Mouse (Mus musculus): ENCODE measurements around the gene Armcx4. TPM values are rescaled to one million over a fixed set of nuclear protein-coding genes. Genes with fewer than 3 reads are reported as not detected.
"Not testable (repeated sequence)": the region's sequence is repeated elsewhere in the genome, so short reads cannot be mapped to it uniquely, and the experiment has no call there.

Armcx4 gene
- polyA plus RNA-seq, 1 experiment from 2014 or later: 3.5 TPM

DNA sequence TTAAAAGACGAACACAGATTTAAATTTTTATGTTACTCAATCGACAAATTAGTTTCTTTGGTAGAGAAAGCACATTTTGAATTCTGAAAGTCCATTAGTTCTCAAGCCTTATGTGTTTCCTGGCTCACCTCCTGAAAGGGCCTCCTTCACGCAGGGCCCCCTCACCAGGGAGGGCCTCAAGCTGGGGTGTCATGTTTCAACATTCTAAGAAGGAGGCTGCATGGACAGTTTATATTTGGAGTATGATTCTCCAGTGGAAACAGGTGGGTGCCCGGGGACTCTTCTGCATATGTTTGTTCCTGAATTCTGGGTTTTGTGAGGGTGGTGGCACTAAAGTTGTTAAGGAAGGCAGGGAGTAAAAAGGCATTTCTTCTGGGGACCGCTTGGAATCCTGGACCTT is 1.4 kb upstream of the Armcx4 start:
- Histone ChIP-seq H3K27me3 (ENCODE audit: control insufficient read depth, insufficient read depth, low read length) (no peaks in the 10 kb centered on the region; the same call in 1 of the 2 replicates), H3K4me3 (replicated peaks; ENCODE audit: low read length) (peak overlapping the region; percentile 27), H3K4me1 (ENCODE audit: control insufficient read depth, insufficient read depth, low read length) (no peaks in the 10 kb centered on the region; the same call in 1 of the 2 replicates), H3K27ac (ENCODE audit: low read length) (peak overlapping the region; percentile 55; the same call in 1 of the 2 replicates), H3K9ac (ENCODE audit: low read length) (0 out of 2 replicates have a peak overlapping the region, but pooled peaks have one; percentile 31), H3K4me2 (ENCODE audit: low read depth, low read length) (peak overlapping the region; percentile 43; the same call in 1 of the 2 replicates), H3K9me3 (replicated peaks; ENCODE audit: control insufficient read depth, low read length) (no peaks in the 10 kb centered on the region), H3K36me3 (ENCODE audit: control insufficient read depth, insufficient read depth, low read length) (no peaks in the 10 kb centered on the region)
- WGBS: 36% methylated on average over 5 of the region's 5 CpGs
- ATAC-seq (ENCODE audit: insufficient read depth, low FRiP score): no peak

DNA sequence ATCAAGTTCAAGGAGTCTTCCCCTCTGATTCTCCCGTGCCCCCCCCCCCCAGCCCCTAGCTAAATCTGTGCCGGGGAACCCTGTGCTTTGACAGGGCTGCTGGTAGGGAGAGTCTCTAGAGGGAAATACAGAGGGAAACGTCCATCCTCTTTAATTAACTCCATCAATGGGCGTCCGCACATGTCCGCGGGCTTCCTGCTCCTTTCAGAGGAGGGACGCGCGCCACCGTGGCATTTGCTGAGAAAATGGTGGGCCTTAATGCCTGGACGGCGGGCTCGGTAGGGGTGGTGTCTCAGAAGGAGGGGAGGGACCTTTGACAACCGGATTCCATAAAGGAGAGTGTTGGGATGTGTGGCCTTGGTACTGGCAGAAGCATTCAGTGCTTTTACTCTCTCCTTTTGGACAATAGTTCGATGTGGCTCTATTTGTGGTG is 436 bp downstream of the Armcx4 start:
- peak; percentile 44 for ATAC-seq (ENCODE audit: insufficient read depth, low FRiP score)
- Histone ChIP-seq H3K9me3 (replicated peaks; ENCODE audit: control insufficient read depth, low read length) (no peaks in the 10 kb centered on the region), H3K36me3 (ENCODE audit: control insufficient read depth, insufficient read depth, low read length) (no peaks in the 10 kb centered on the region), H3K27ac (ENCODE audit: low read length) (peak overlapping the region; percentile 85), H3K4me3 (replicated peaks; ENCODE audit: low read length) (peak overlapping the region; percentile 57), H3K4me1 (ENCODE audit: control insufficient read depth, insufficient read depth, low read length) (no peaks in the 10 kb centered on the region; the same call in 1 of the 2 replicates), H3K27me3 (ENCODE audit: control insufficient read depth, insufficient read depth, low read length) (no peaks in the 10 kb centered on the region; the same call in 1 of the 2 replicates), H3K4me2 (ENCODE audit: low read depth, low read length) (peak overlapping the region; percentile 50), H3K9ac (ENCODE audit: low read length) (peak overlapping the region; percentile 77)
- WGBS: 16% methylated on average over 15 of the region's 16 CpGs

DNA sequence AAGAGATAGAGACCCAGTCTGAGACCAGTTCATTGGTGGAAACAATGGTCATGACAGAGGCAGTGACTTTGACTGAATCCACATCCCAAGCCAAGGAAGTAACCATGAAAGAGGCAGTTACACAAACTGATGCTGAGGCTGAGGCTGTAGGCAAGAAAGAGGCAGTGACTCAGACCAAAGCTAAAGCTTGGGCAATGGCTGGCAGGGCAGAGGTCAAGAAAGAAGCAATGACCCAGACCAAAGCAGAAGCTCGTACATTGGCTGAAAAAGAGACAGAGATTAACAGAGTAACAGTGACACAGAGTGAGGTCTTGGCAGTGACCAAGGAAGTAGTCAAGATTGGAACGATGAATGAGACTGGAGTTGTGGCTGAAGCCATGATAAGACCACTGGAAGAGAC is 3.4 kb downstream of the Armcx4 start:
- Histone ChIP-seq H3K36me3 (ENCODE audit: control insufficient read depth, insufficient read depth, low read length) (no peaks in the 10 kb centered on the region), H3K27me3 (ENCODE audit: control insufficient read depth, insufficient read depth, low read length) (no peaks in the 10 kb centered on the region; the same call in 1 of the 2 replicates), H3K9ac (ENCODE audit: low read length) (no peak overlapping the region), H3K4me2 (ENCODE audit: low read depth, low read length) (no peak overlapping the region), H3K27ac (ENCODE audit: low read length) (no peak overlapping the region), H3K9me3 (replicated peaks; ENCODE audit: control insufficient read depth, low read length) (no peaks in the 10 kb centered on the region), H3K4me1 (ENCODE audit: control insufficient read depth, insufficient read depth, low read length) (no peaks in the 10 kb centered on the region; the same call in 1 of the 2 replicates), H3K4me3 (replicated peaks; ENCODE audit: low read length) (no peak overlapping the region)
- ATAC-seq (ENCODE audit: insufficient read depth, low FRiP score): no peak
- 79% methylated on average over 2 of the region's 2 CpGs for WGBS

DNA sequence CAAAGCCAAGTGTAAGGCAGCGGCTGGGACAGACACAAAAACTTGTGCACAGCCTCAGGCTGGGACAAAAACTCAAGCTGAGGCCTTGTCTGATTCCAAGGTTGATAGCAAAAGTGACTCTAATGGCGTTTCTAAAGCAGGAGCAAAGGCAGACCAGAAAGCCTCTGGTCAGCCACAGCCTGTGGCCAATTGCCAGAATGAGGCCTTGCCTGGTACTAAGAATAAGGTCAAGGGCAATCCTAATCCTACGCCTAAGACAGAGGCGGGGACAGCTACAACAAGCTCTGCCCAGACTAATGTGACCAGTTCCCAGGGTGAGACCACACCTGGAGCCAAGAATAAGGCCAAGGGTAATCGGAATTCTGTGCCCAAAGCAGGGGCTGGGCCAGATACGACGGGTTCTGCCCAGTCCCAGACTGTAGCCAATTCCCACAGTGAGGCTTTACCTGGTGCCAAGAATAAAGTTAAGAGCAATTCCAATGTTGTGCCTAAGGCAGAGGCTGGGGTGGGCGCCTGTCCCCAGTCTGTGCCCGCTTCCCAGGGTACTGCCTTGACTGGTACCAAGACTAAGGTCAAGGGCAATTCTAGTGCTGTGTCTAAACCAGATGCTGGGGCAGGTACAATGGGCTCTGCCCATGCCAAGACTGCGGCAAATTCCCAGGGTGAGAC is 4.7 kb downstream of the Armcx4 start:
- Histone ChIP-seq H3K4me2 (ENCODE audit: low read depth, low read length) (no peak overlapping the region), H3K27me3 (ENCODE audit: control insufficient read depth, insufficient read depth, low read length) (no peaks in the 10 kb centered on the region; the same call in 1 of the 2 replicates), H3K36me3 (ENCODE audit: control insufficient read depth, insufficient read depth, low read length) (no peaks in the 10 kb centered on the region), H3K4me3 (replicated peaks; ENCODE audit: low read length) (no peak overlapping the region), H3K9ac (ENCODE audit: low read length) (no peak overlapping the region), H3K27ac (ENCODE audit: low read length) (no peak overlapping the region), H3K9me3 (replicated peaks; ENCODE audit: control insufficient read depth, low read length) (no peaks in the 10 kb centered on the region), H3K4me1 (ENCODE audit: control insufficient read depth, insufficient read depth, low read length) (no peaks in the 10 kb centered on the region; the same call in 1 of the 2 replicates)
- ATAC-seq (ENCODE audit: insufficient read depth, low FRiP score): no peak
- WGBS: 92% methylated on average over 10 of the region's 10 CpGs

DNA sequence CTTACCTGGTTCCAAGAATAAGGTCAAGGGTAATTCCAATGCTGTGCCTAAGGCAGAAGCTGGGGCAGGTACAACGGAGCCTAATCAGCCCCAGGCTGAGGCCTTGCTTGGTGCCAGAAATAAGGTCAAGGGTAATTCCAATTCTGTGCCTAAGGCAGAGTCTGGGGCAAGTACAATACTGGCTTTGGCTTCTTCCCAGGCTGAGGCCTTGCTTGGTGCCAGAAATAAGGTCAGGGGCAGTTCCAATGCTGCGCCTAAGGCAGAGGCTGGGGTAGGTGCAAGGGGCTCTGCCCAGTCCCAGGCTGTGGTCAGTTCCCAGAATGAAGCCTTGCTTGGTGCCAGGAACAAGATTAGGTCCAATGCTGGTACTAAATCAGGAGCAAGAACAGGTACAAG is 5.2 kb downstream of the Armcx4 start:
- Histone ChIP-seq H3K27me3 (ENCODE audit: control insufficient read depth, insufficient read depth, low read length) (no peaks in the 10 kb centered on the region; the same call in 1 of the 2 replicates), H3K9ac (ENCODE audit: low read length) (no peak overlapping the region), H3K27ac (ENCODE audit: low read length) (no peak overlapping the region), H3K36me3 (ENCODE audit: control insufficient read depth, insufficient read depth, low read length) (no peaks in the 10 kb centered on the region), H3K4me2 (ENCODE audit: low read depth, low read length) (no peak overlapping the region), H3K9me3 (replicated peaks; ENCODE audit: control insufficient read depth, low read length) (no peaks in the 10 kb centered on the region), H3K4me1 (ENCODE audit: control insufficient read depth, insufficient read depth, low read length) (no peaks in the 10 kb centered on the region; the same call in 1 of the 2 replicates), H3K4me3 (replicated peaks; ENCODE audit: low read length) (no peak overlapping the region)
- ATAC-seq (ENCODE audit: insufficient read depth, low FRiP score): no peak
- whole genome bisulfite sequencing: 88% methylated on average over 2 of the region's 2 CpGs

DNA sequence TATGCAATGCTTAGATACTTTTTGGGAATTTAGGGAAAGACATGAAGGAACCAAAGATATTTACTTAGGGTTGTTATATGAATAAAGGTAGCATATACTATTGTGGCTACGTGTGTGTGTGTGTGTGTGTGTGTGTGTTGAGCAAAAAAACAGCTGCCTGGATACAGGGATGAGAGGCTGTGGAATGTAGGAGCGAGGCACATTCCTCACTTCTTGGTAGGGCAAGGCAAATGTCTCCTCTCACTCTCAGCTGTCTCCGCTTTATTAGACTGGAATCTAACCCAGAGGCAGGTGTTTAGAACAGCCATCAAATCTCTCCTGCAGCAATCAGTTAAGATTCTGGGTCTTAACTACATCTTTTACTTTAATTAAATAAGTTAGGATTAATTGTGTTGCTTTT is 30.5 kb downstream of the Armcx4 start:
- Histone ChIP-seq H3K9ac (ENCODE audit: low read length) (no peak overlapping the region), H3K4me2 (ENCODE audit: low read depth, low read length) (no peak overlapping the region), H3K9me3 (replicated peaks; ENCODE audit: control insufficient read depth, low read length) (no peaks in the 10 kb centered on the region), H3K27ac (ENCODE audit: low read length) (no peak overlapping the region), H3K4me3 (replicated peaks; ENCODE audit: low read length) (no peak overlapping the region), H3K27me3 (ENCODE audit: control insufficient read depth, insufficient read depth, low read length) (no peaks in the 10 kb centered on the region), H3K36me3 (ENCODE audit: control insufficient read depth, insufficient read depth, low read length) (no peaks in the 10 kb centered on the region), H3K4me1 (ENCODE audit: control insufficient read depth, insufficient read depth, low read length) (no peaks in the 10 kb centered on the region)
- ATAC-seq (ENCODE audit: insufficient read depth, low FRiP score): no peak
- 55% methylated on average over 3 of the region's 3 CpGs for WGBS

DNA sequence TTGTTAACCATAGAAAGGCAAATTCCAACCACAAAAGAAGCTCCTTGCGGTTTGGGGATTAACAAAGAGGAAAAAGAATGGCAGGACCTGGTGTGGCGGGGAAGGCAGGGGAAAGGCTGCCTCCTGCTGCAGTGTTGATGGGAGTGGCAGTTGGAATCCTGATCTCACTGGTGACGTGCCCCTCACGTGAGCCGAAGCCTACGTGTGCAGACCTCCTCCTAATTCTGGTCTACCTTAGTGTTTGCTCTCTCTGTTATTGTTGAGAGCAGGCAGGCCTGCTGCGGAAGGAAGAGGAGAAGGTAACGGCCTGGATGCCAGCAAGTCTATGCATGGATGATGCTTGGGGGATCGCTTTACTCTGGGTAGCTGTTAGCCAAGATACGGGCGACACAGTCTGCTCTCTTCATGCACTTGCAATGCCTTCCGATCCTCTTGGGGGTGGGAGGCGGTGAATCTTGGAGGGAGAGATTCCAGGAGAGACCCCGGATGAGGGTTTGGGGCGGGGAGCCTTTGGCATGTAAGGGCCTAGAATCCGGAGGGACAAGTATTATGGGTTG is 31.5 kb downstream of the Armcx4 start, which contains the start of gene Armcx1:
Gene Armcx1, plus strand, starts transcription at position 212 of the 557 bp plus-strand sequence.
- peak; percentile 93 for ATAC-seq (ENCODE audit: insufficient read depth, low FRiP score)
- WGBS: 13% methylated on average over 16 of the region's 16 CpGs
- peak within 1 kb of the TSS; percentile 94 for H3K27ac ChIP-seq (ENCODE audit: low read length)
- H3K9ac ChIP-seq (ENCODE audit: low read length): peak within 1 kb of the TSS; percentile 76
- peak within 1 kb of the TSS; percentile 57 for H3K4me3 ChIP-seq (replicated peaks; ENCODE audit: low read length)
- no peaks in the 10 kb centered on the region for H3K4me1 ChIP-seq (ENCODE audit: control insufficient read depth, insufficient read depth, low read length)
- H3K36me3 ChIP-seq (ENCODE audit: control insufficient read depth, insufficient read depth, low read length): no peaks in the 10 kb centered on the region
- H3K9me3 ChIP-seq (replicated peaks; ENCODE audit: control insufficient read depth, low read length): no peaks in the 10 kb centered on the region
- peak within 1 kb of the TSS; percentile 50 for H3K4me2 ChIP-seq (ENCODE audit: low read depth, low read length)
- H3K27me3 ChIP-seq (ENCODE audit: control insufficient read depth, insufficient read depth, low read length): no peaks in the 10 kb centered on the region

DNA sequence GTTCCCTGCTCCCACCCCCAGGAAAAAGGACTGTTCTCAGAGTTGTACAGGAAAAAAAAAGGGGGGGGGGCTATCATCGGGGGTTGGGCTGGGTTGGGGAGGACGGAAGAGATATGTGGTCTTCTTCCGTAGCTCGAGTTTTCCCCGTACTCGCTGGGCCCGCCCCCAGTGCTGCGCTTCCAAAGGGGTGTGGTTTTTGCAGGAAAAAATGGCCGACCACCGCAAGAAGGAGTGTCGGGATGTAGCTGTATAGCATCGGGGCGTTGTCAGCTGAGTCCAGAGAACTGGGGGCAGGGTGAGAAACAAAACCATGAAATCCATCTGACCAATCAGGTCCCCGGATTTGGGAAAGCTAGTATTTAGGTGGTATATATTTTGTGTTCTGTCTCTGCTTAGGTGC is 32.2 kb downstream of the Armcx4 start:
- Histone ChIP-seq H3K9ac (ENCODE audit: low read length) (peak overlapping the region; percentile 76), H3K27ac (ENCODE audit: low read length) (peak overlapping the region; percentile 94), H3K4me3 (replicated peaks; ENCODE audit: low read length) (peak overlapping the region; percentile 57), H3K4me1 (ENCODE audit: control insufficient read depth, insufficient read depth, low read length) (no peaks in the 10 kb centered on the region), H3K4me2 (ENCODE audit: low read depth, low read length) (peak overlapping the region; percentile 50), H3K9me3 (replicated peaks; ENCODE audit: control insufficient read depth, low read length) (no peaks in the 10 kb centered on the region), H3K27me3 (ENCODE audit: control insufficient read depth, insufficient read depth, low read length) (no peaks in the 10 kb centered on the region), H3K36me3 (ENCODE audit: control insufficient read depth, insufficient read depth, low read length) (no peaks in the 10 kb centered on the region)
- peak; percentile 82 for ATAC-seq (ENCODE audit: insufficient read depth, low FRiP score)
- WGBS: 17% methylated on average over 14 of the region's 14 CpGs

DNA sequence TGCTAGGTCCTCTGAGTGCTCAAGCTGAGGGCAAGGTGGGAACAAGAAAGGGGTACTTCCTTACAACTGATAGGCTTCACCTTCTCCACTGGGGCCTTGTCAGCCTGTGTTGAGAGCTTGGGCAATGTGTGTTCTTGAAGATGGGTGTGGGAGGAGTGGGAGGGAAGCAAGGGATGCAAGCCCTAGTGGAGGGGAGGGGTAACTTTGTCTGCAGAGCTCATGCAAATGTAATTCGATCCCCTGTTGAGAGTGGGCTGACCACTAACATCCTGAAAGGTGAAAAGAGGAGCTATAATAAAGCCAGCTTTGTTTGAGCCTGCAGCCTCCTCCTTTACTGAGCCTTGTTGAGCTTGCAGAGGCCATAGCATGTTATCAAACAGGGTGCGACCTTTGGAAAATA is 37.4 kb downstream of the Armcx4 start:
- H3K36me3 ChIP-seq (ENCODE audit: control insufficient read depth, insufficient read depth, low read length); ATAC-seq (ENCODE audit: insufficient read depth, low FRiP score); H3K27ac ChIP-seq (ENCODE audit: low read length); H3K4me3 ChIP-seq (replicated peaks; ENCODE audit: low read length); H3K9me3 ChIP-seq (replicated peaks; ENCODE audit: control insufficient read depth, low read length); H3K9ac ChIP-seq (ENCODE audit: low read length); H3K27me3 ChIP-seq (ENCODE audit: control insufficient read depth, insufficient read depth, low read length); H3K4me2 ChIP-seq (ENCODE audit: low read depth, low read length); H3K4me1 ChIP-seq (ENCODE audit: control insufficient read depth, insufficient read depth, low read length): not testable (repeated sequence)
- 38% methylated on average over 2 of the region's 2 CpGs for WGBS

Data from stomach, embryonic 16.5 days (tissue).